In genomic region chr13:10653376-10654085, GRCm38 (mm10) we compare ENCODE assay signal across 7 mouse cellular contexts.
DNase-seq lines count a peak whose midpoint lies in the region; ATAC-seq lines count a peak whose summit lies in the region.

No protein-coding gene starts in this region.

- no peaks in the 10 kb centered on the region for H3K9me3 ChIP-seq in lung, embryonic 15.5 days
- H3K9me3 ChIP-seq in forebrain, embryonic 16.5 days (ENCODE audit: control insufficient read depth, low read length), result no peaks in the 10 kb centered on the region
- H3K9me3 ChIP-seq in midbrain, embryonic 13.5 days, result no peaks in the 10 kb centered on the region

- no peak for DNase-seq in lung, postnatal 10 days
- DNase-seq in heart, postnatal 4 days, result peak; percentile 8
- no peak for DNase-seq in embryo, embryonic 10.5 days (ENCODE audit: low spot score)

- H3K27me3 ChIP-seq in lung, embryonic 15.5 days, result no peaks in the 10 kb centered on the region
- no peaks in the 10 kb centered on the region for H3K27me3 ChIP-seq in forebrain, embryonic 16.5 days (replicated peaks; ENCODE audit: control insufficient read depth, insufficient read depth, low read length)
- no peaks in the 10 kb centered on the region for H3K27me3 ChIP-seq in midbrain, embryonic 13.5 days

- no peak overlapping the region; the same call in 1 of the 2 replicates for H3K27ac ChIP-seq in lung, embryonic 15.5 days
- H3K27ac ChIP-seq in forebrain, embryonic 16.5 days (ENCODE audit: low read length), result no peak overlapping the region
- 0 out of 2 replicates have a peak overlapping the region, but pooled peaks have one; percentile 22 for H3K27ac ChIP-seq in midbrain, embryonic 13.5 days

- 0 out of 2 replicates have a peak, but pooled peaks cover 3% of the 10 kb centered on the region for H3K4me1 ChIP-seq in lung, embryonic 15.5 days
- H3K4me1 ChIP-seq in forebrain, embryonic 16.5 days (replicated peaks; ENCODE audit: control insufficient read depth, insufficient read depth, low read length), result peaks cover 4% of the 10 kb centered on the region; the same call in 1 of the 2 replicates
- H3K4me1 ChIP-seq in midbrain, embryonic 13.5 days (replicated peaks), result no peaks in the 10 kb centered on the region

- no peak overlapping the region for H3K4me2 ChIP-seq in lung, embryonic 15.5 days
- no peak overlapping the region for H3K4me2 ChIP-seq in forebrain, embryonic 16.5 days (ENCODE audit: low read length)
- no peak overlapping the region for H3K4me2 ChIP-seq in midbrain, embryonic 13.5 days (replicated peaks)

- 58% methylated on average over 9 of the region's 9 CpGs for WGBS in lung, embryonic 15.5 days
- 46% methylated on average over 9 of the region's 9 CpGs for WGBS in forebrain, embryonic 16.5 days
- WGBS in midbrain, embryonic 13.5 days, result 47% methylated on average over 9 of the region's 9 CpGs

- H3K9ac ChIP-seq in lung, embryonic 15.5 days, result no peak overlapping the region
- no peak overlapping the region for H3K9ac ChIP-seq in forebrain, embryonic 16.5 days (replicated peaks; ENCODE audit: low read depth, low read length)
- H3K9ac ChIP-seq in midbrain, embryonic 13.5 days (replicated peaks), result no peak overlapping the region

- H3K36me3 ChIP-seq in lung, embryonic 15.5 days, result no peaks in the 10 kb centered on the region
- no peaks in the 10 kb centered on the region for H3K36me3 ChIP-seq in forebrain, embryonic 16.5 days (ENCODE audit: control insufficient read depth, insufficient read depth)
- no peaks in the 10 kb centered on the region for H3K36me3 ChIP-seq in midbrain, embryonic 13.5 days

- H3K4me3 ChIP-seq in lung, embryonic 15.5 days, result no peak overlapping the region
- H3K4me3 ChIP-seq in forebrain, embryonic 16.5 days (replicated peaks; ENCODE audit: low read length), result no peak overlapping the region
- H3K4me3 ChIP-seq in midbrain, embryonic 13.5 days (replicated peaks), result no peak overlapping the region

- ATAC-seq in lung, embryonic 15.5 days (ENCODE audit: borderline replicate concordance, extremely low read depth, low FRiP score, low TSS enrichment), result peak; percentile 27; the same call in 1 of the 2 replicates
- ATAC-seq in forebrain, embryonic 16.5 days, result peak; percentile 94
- peak; percentile 89 for ATAC-seq in midbrain, embryonic 13.5 days
- no peak for ATAC-seq in megakaryocyte, adult 5-6 weeks (ENCODE audit: poor library complexity, severe bottlenecking)
